20 mouse cellular contexts compared by ENCODE assay signal in genomic region chr7:78925680-78926079, GRCm38 (mm10). TPM values are rescaled to one million over a fixed set of nuclear protein-coding genes. Genes with fewer than 3 reads are reported as not detected.
DNase-seq lines count a peak whose midpoint lies in the region; ATAC-seq and TF ChIP-seq lines count a peak whose summit lies in the region.
"Had no signal": no experiment of that assay in that cellular context is flagged by ENCODE, and none has a peak within 500 bp of the region (broad histone marks: within the 10 kb centered on the region; RNA-seq: fewer than 3 reads in every experiment).

No protein-coding gene starts in this region.

- TF ChIP-seq CTCF in forebrain, postnatal 0 days (IDR thresholded peaks at IDR 0.05; ENCODE audit: low read depth): no peak
- TF ChIP-seq CTCF in E14TG2a.4 (conservative IDR thresholded peaks at IDR 0.05; ENCODE audit: low read length): no peak

- no peaks in the 10 kb centered on the region for H3K36me3 ChIP-seq in forebrain, postnatal 0 days (ENCODE audit: insufficient read depth)
- no peaks in the 10 kb centered on the region for H3K36me3 ChIP-seq in forebrain, embryonic 11.5 days (ENCODE audit: control insufficient read depth, insufficient read depth, low read length)
- H3K36me3 ChIP-seq in E14TG2a.4 (ENCODE audit: insufficient read depth, low read length): no peaks in the 10 kb centered on the region
- H3K36me3 ChIP-seq in embryonic facial prominence, embryonic 15.5 days: no peaks in the 10 kb centered on the region
- H3K36me3 ChIP-seq in intestine, embryonic 16.5 days (ENCODE audit: control insufficient read depth, insufficient read depth, low read length): no peaks in the 10 kb centered on the region
- H3K36me3 ChIP-seq: forebrain, embryonic 12.5 days; heart, embryonic 13.5 days; hindbrain, embryonic 15.5 days had no signal

- H3K27ac ChIP-seq in forebrain, postnatal 0 days (ENCODE audit: low read depth, low read length): no peak overlapping the region
- H3K27ac ChIP-seq in forebrain, embryonic 11.5 days (ENCODE audit: low read depth, low read length): no peak overlapping the region
- H3K27ac ChIP-seq in embryonic facial prominence, embryonic 15.5 days (replicated peaks): peak overlapping the region; percentile 79
- H3K27ac ChIP-seq in intestine, embryonic 16.5 days (ENCODE audit: low read length): no peak overlapping the region
- H3K27ac ChIP-seq: forebrain, embryonic 12.5 days; heart, embryonic 13.5 days; hindbrain, embryonic 15.5 days had no signal

- 79% methylated on average over 7 of the region's 7 CpGs for WGBS in forebrain, postnatal 0 days
- WGBS in forebrain, embryonic 11.5 days: 78% methylated on average over 7 of the region's 7 CpGs
- WGBS in embryonic facial prominence, embryonic 15.5 days: 54% methylated on average over 7 of the region's 7 CpGs
- 70% methylated on average over 7 of the region's 7 CpGs for WGBS in intestine, embryonic 16.5 days

- H3K9ac ChIP-seq in forebrain, postnatal 0 days: no peak overlapping the region
- no peak overlapping the region for H3K9ac ChIP-seq in forebrain, embryonic 11.5 days (ENCODE audit: low read length)
- H3K9ac ChIP-seq in embryonic facial prominence, embryonic 15.5 days: no peak overlapping the region
- no peak overlapping the region for H3K9ac ChIP-seq in intestine, embryonic 16.5 days (ENCODE audit: low read depth, low read length)
- H3K9ac ChIP-seq: forebrain, embryonic 12.5 days; heart, embryonic 13.5 days; hindbrain, embryonic 15.5 days had no signal

- H3K9me3 ChIP-seq in forebrain, postnatal 0 days (ENCODE audit: low read length): no peaks in the 10 kb centered on the region
- no peaks in the 10 kb centered on the region for H3K9me3 ChIP-seq in forebrain, embryonic 11.5 days (ENCODE audit: control insufficient read depth, low read length)
- no peaks in the 10 kb centered on the region for H3K9me3 ChIP-seq in E14TG2a.4 (ENCODE audit: low read length)
- no peaks in the 10 kb centered on the region for H3K9me3 ChIP-seq in embryonic facial prominence, embryonic 15.5 days (replicated peaks)
- H3K9me3 ChIP-seq in intestine, embryonic 16.5 days (ENCODE audit: control insufficient read depth, low read length): no peaks in the 10 kb centered on the region
- H3K9me3 ChIP-seq: forebrain, embryonic 12.5 days; heart, embryonic 13.5 days; hindbrain, embryonic 15.5 days had no signal

- no peak for DNase-seq in forebrain, postnatal 0 days
- no peak for DNase-seq in forebrain, embryonic 11.5 days (ENCODE audit: low spot score)
- DNase-seq in 3134 (ENCODE audit: extremely low read depth, insufficient read length, low spot score): peak; percentile 82
- DNase-seq in kidney, postnatal 4 days: no peak
- no peak for DNase-seq in frontal cortex, postnatal 10 days (ENCODE audit: low spot score in 2 of 2)
- DNase-seq: adrenal gland, adult 2 months; adrenal gland, postnatal 25 days; B cell, adult 2 months; cerebellum, adult 18-20 months; embryo, embryonic 11 days; gastrocnemius, postnatal 36 days; heart, adult 11 months; heart, postnatal 36 days had no signal

- H3K4me3 ChIP-seq in forebrain, postnatal 0 days (ENCODE audit: low read depth, low read length): no peak overlapping the region
- H3K4me3 ChIP-seq in forebrain, embryonic 11.5 days (ENCODE audit: low read depth, low read length): no peak overlapping the region
- H3K4me3 ChIP-seq in E14TG2a.4 (replicated peaks; ENCODE audit: low read length): 0 out of 2 replicates have a peak overlapping the region, but pooled peaks have one; percentile 26
- no peak overlapping the region for H3K4me3 ChIP-seq in embryonic facial prominence, embryonic 15.5 days (replicated peaks)
- H3K4me3 ChIP-seq in intestine, embryonic 16.5 days (ENCODE audit: low read length): no peak overlapping the region
- H3K4me3 ChIP-seq: forebrain, embryonic 12.5 days; heart, embryonic 13.5 days; hindbrain, embryonic 15.5 days had no signal

- H3K4me1 ChIP-seq in forebrain, postnatal 0 days (ENCODE audit: insufficient read depth): no peaks in the 10 kb centered on the region
- no peaks in the 10 kb centered on the region for H3K4me1 ChIP-seq in forebrain, embryonic 11.5 days (replicated peaks; ENCODE audit: control insufficient read depth, insufficient read depth, low read length)
- H3K4me1 ChIP-seq in E14TG2a.4 (replicated peaks; ENCODE audit: low read depth, low read length): peaks cover 15% of the 10 kb centered on the region
- peaks cover 16% of the 10 kb centered on the region for H3K4me1 ChIP-seq in embryonic facial prominence, embryonic 15.5 days
- H3K4me1 ChIP-seq in intestine, embryonic 16.5 days (ENCODE audit: control insufficient read depth, insufficient read depth, low read length): no peaks in the 10 kb centered on the region; the same call in 1 of the 2 replicates
- H3K4me1 ChIP-seq: forebrain, embryonic 12.5 days; heart, embryonic 13.5 days; hindbrain, embryonic 15.5 days had no signal

- peak; percentile 17 for ATAC-seq in forebrain, postnatal 0 days
- ATAC-seq in forebrain, embryonic 11.5 days (replicated peaks; ENCODE audit: low FRiP score): no peak
- no peak for ATAC-seq in embryonic facial prominence, embryonic 15.5 days (ENCODE audit: insufficient number of reproducible peaks, low FRiP score, low TSS enrichment, low read depth)
- no peak for ATAC-seq in intestine, embryonic 16.5 days
- ATAC-seq: intestine, postnatal 0 days had no signal

- no peak overlapping the region for H3K4me2 ChIP-seq in forebrain, postnatal 0 days (ENCODE audit: low read depth)
- no peak overlapping the region for H3K4me2 ChIP-seq in forebrain, embryonic 11.5 days (ENCODE audit: low read depth, low read length, severe bottlenecking)
- H3K4me2 ChIP-seq in embryonic facial prominence, embryonic 15.5 days (replicated peaks): no peak overlapping the region
- H3K4me2 ChIP-seq in intestine, embryonic 16.5 days (ENCODE audit: low read depth, low read length): no peak overlapping the region
- H3K4me2 ChIP-seq: forebrain, embryonic 12.5 days; heart, embryonic 13.5 days; hindbrain, embryonic 15.5 days had no signal

- no peaks in the 10 kb centered on the region for H3K27me3 ChIP-seq in forebrain, postnatal 0 days (ENCODE audit: insufficient read depth, low read length)
- H3K27me3 ChIP-seq in forebrain, embryonic 11.5 days (ENCODE audit: control insufficient read depth, insufficient read depth, low read length): no peaks in the 10 kb centered on the region
- H3K27me3 ChIP-seq in E14TG2a.4 (ENCODE audit: insufficient read depth, low read length): peaks cover 38% of the 10 kb centered on the region
- 0 out of 2 replicates have a peak, but pooled peaks cover 3% of the 10 kb centered on the region for H3K27me3 ChIP-seq in embryonic facial prominence, embryonic 15.5 days
- H3K27me3 ChIP-seq in intestine, embryonic 16.5 days (replicated peaks; ENCODE audit: control insufficient read depth, insufficient read depth, low read length): no peaks in the 10 kb centered on the region
- H3K27me3 ChIP-seq: hindbrain, embryonic 15.5 days had no signal

RNA-seq across cellular contexts. Expression of gene Isg20, which starts 12.5 kb away (rescaled TPM):
- 0.38 and 2.2 TPM in 2 replicates for total RNA-seq in forebrain, postnatal 0 days (2014; rRNA removed)
- polyA plus RNA-seq in forebrain, postnatal 0 days (2015; fragmentation: Nextera tagmentation; extraction: Ambion mirVana): 0.87 and 1.6 TPM in 2 replicates
- 0.39 and 0.51 TPM in 2 replicates for polyA plus RNA-seq in forebrain, embryonic 11.5 days (2014; fragmentation: Nextera tagmentation; extraction: Ambion mirVana)
- 6.1 and 6.5 TPM in 2 replicates for polyA plus RNA-seq in embryonic facial prominence, embryonic 15.5 days (2015; fragmentation: Nextera tagmentation; extraction: Ambion mirVana)
- polyA plus RNA-seq in intestine, embryonic 16.5 days (2015; fragmentation: Nextera tagmentation; extraction: Ambion mirVana): 4.3 and 6.8 TPM in 2 replicates

RNA-seq across cellular contexts. Expression of gene Aen, which starts 30.0 kb away (rescaled TPM):
- total RNA-seq in forebrain, postnatal 0 days (2014; rRNA removed): 40.5 and 43.1 TPM in 2 replicates
- 57.7 and 58.9 TPM in 2 replicates for polyA plus RNA-seq in forebrain, postnatal 0 days (2015; fragmentation: Nextera tagmentation; extraction: Ambion mirVana)
- polyA plus RNA-seq in forebrain, embryonic 11.5 days (2014; fragmentation: Nextera tagmentation; extraction: Ambion mirVana): 54.2 and 65.4 TPM in 2 replicates
- 36.6 and 37.4 TPM in 2 replicates for polyA plus RNA-seq in embryonic facial prominence, embryonic 15.5 days (2015; fragmentation: Nextera tagmentation; extraction: Ambion mirVana)
- polyA plus RNA-seq in intestine, embryonic 16.5 days (2015; fragmentation: Nextera tagmentation; extraction: Ambion mirVana): 29.9 and 33.5 TPM in 2 replicates
